Mouse (Mus musculus) limb, embryonic 11.5 days (tissue): ENCODE measurements around the gene Gm45785. TPM values are rescaled to one million over a fixed set of nuclear protein-coding genes. Genes with fewer than 3 reads are reported as not detected.

Source experiments
- ATAC-seq: fragments of 200-750 bp; cut with Nextera tagmentation; 2 replicates; pipeline ENCODE4 v1.8.0; 2017; ENCODE audit warnings: low read depth; ENCODE audit not compliant: insufficient number of reproducible peaks, low FRiP score, low TSS enrichment
- DNase-seq: peaks from one replicate; pipeline ENCODE4 v3.0.0-alpha.2; 2015; ENCODE audit warnings: low spot score
- H3K27ac ChIP-seq: fragments of 300-500 bp; sonication (generic); replicated peaks from 2 replicates; pipeline ENCODE4 v1.5.1; 2014; ENCODE audit warnings: low read depth, mild to moderate bottlenecking, low read length
- H3K27me3 ChIP-seq: fragments of 300-500 bp; sonication (generic); 2 replicates; pipeline ENCODE4 v1.6.1; 2014; ENCODE audit warnings: mild to moderate bottlenecking, low read length, mixed read lengths; ENCODE audit not compliant: control insufficient read depth, insufficient read depth
- H3K36me3 ChIP-seq: fragments of 300-500 bp; sonication (generic); 2 replicates; pipeline ENCODE4 v1.6.1; 2014; ENCODE audit warnings: mild to moderate bottlenecking, low read length, moderate library complexity, mixed read lengths; ENCODE audit not compliant: control insufficient read depth, insufficient read depth
- H3K4me1 ChIP-seq: fragments of 300-500 bp; sonication (generic); 2 replicates; pipeline ENCODE4 v1.6.1; 2014; ENCODE audit warnings: low read length, mixed read lengths; ENCODE audit not compliant: control insufficient read depth, insufficient read depth
- H3K4me2 ChIP-seq: fragments of 300-500 bp; sonication (generic); 2 replicates; pipeline ENCODE4 v1.6.1; 2014; ENCODE audit warnings: low read depth, mild to moderate bottlenecking, moderate library complexity; ENCODE audit not compliant: severe bottlenecking
- H3K4me3 ChIP-seq: fragments of 300-500 bp; sonication (generic); 2 replicates; pipeline ENCODE4 v1.5.1; 2014; ENCODE audit warnings: low read depth, low read length
- H3K9ac ChIP-seq: fragments of 300-500 bp; sonication (generic); 2 replicates; pipeline ENCODE4 v1.6.1; 2014; ENCODE audit warnings: mild to moderate bottlenecking, low read length
- H3K9me3 ChIP-seq: fragments of 300-500 bp; sonication (generic); 2 replicates; pipeline ENCODE4 v1.6.1; 2016; ENCODE audit warnings: low read length; ENCODE audit not compliant: control insufficient read depth
- WGBS: fragments of 180-500 bp; shearing (Covaris S2); extraction: QIAGEN DNeasy Blood & Tissue Kit; methylation state at CpG from one replicate; pipeline ENCODE4 v1.1.7; 2014; 5-methylcytosine and 5-hydroxymethylcytosine counted together
- polyA plus RNA-seq: library from polyadenylated mRNA; unstranded; fragments of >200 nt; fragmentation: Nextera tagmentation; extraction: Ambion mirVana; gene quantifications from 2 replicates; pipeline ENCODE4 v1.2.1, GENCODE M21; 2014

Gene Gm45785
- polyA plus RNA-seq, 1 experiment from 2014 or later = not detected

- no peak overlapping the region for H3K27ac ChIP-seq
- WGBS = 19% methylated on average over 1 of the region's 1 CpGs
- H3K27me3 ChIP-seq = no peaks in the 10 kb centered on the region
- no peak overlapping the region for H3K4me2 ChIP-seq
- no peak overlapping the region for H3K9ac ChIP-seq
- H3K4me3 ChIP-seq = no peak overlapping the region
- DNase-seq (peak; percentile 31), ATAC-seq (no peak)
- H3K9me3 ChIP-seq = no peaks in the 10 kb centered on the region
- H3K36me3 ChIP-seq = no peaks in the 10 kb centered on the region
- no peaks in the 10 kb centered on the region for H3K4me1 ChIP-seq
These were observed 50.4 kb downstream of the Gm45785 start for GRCm38 (mm10) chr7:140805704-140806103.

GRCm38 (mm10) chr7:140802629-140803028 lies 53.5 kb downstream of the Gm45785 start:
- Histone ChIP-seq H3K9ac (no peak overlapping the region), H3K4me1 (no peaks in the 10 kb centered on the region), H3K4me2 (no peak overlapping the region), H3K9me3 (no peaks in the 10 kb centered on the region), H3K36me3 (no peaks in the 10 kb centered on the region), H3K4me3 (no peak overlapping the region), H3K27me3 (no peaks in the 10 kb centered on the region), H3K27ac (no peak overlapping the region)
- DNase-seq (no peak), ATAC-seq (no peak)
- WGBS = 72% methylated on average over 6 of the region's 6 CpGs

GRCm38 (mm10) chr7:140798212-140798611 lies 57.9 kb downstream of the Gm45785 start:
- H3K27me3 ChIP-seq = no peaks in the 10 kb centered on the region
- H3K9me3 ChIP-seq = no peaks in the 10 kb centered on the region
- no peaks in the 10 kb centered on the region for H3K36me3 ChIP-seq
- H3K4me1 ChIP-seq = no peaks in the 10 kb centered on the region
- 84% methylated on average over 2 of the region's 2 CpGs for WGBS
- H3K4me2 ChIP-seq = no peak overlapping the region
- no peak overlapping the region for H3K4me3 ChIP-seq
- H3K9ac ChIP-seq = no peak overlapping the region
- ATAC-seq (no peak), DNase-seq (no peak)
- H3K27ac ChIP-seq = no peak overlapping the region

GRCm38 (mm10) chr7:140797619-140798018 lies 58.5 kb downstream of the Gm45785 start:
- WGBS = 88% methylated on average over 3 of the region's 3 CpGs

GRCm38 (mm10) chr7:140793541-140793940 lies 62.6 kb downstream of the Gm45785 start:
- Histone ChIP-seq H3K27ac (no peak overlapping the region), H3K4me3 (no peak overlapping the region), H3K9me3 (no peaks in the 10 kb centered on the region), H3K27me3 (no peaks in the 10 kb centered on the region), H3K36me3 (no peaks in the 10 kb centered on the region), H3K4me2 (no peak overlapping the region), H3K4me1 (no peaks in the 10 kb centered on the region), H3K9ac (no peak overlapping the region)
- ATAC-seq = no peak
- DNase-seq = no peak
- 72% methylated on average over 4 of the region's 4 CpGs for WGBS

More at GRCm38 (mm10) chr7:140797619-140798018, 58.5 kb downstream of the Gm45785 start:
- DNase-seq (no peak), ATAC-seq (no peak)
- H3K4me1 ChIP-seq = no peaks in the 10 kb centered on the region
- H3K4me3 ChIP-seq = no peak overlapping the region
- H3K4me2 ChIP-seq = no peak overlapping the region
- H3K27ac ChIP-seq = no peak overlapping the region
- H3K9ac ChIP-seq = no peak overlapping the region
- H3K9me3 ChIP-seq = no peaks in the 10 kb centered on the region
- no peaks in the 10 kb centered on the region for H3K36me3 ChIP-seq
- no peaks in the 10 kb centered on the region for H3K27me3 ChIP-seq

- WGBS = 88% methylated on average over 7 of the region's 7 CpGs
- no peak overlapping the region for H3K4me3 ChIP-seq
- no peak for DNase-seq
- no peaks in the 10 kb centered on the region for H3K4me1 ChIP-seq
- H3K27me3 ChIP-seq = no peaks in the 10 kb centered on the region
- H3K4me2 ChIP-seq = no peak overlapping the region
- no peak overlapping the region for H3K9ac ChIP-seq
- no peak for ATAC-seq
- no peak overlapping the region for H3K27ac ChIP-seq
- H3K9me3 ChIP-seq = no peaks in the 10 kb centered on the region
- no peaks in the 10 kb centered on the region for H3K36me3 ChIP-seq
These were observed 68.1 kb downstream of the Gm45785 start for GRCm38 (mm10) chr7:140788053-140788435.

- H3K4me2 ChIP-seq = no peak within 1 kb of the TSS
- no peak within 1 kb of the TSS for H3K27ac ChIP-seq
- H3K9me3 ChIP-seq = no peaks in the 10 kb centered on the region
- WGBS = 81% methylated on average over 33 of the region's 33 CpGs
- no peak within 1 kb of the TSS for H3K9ac ChIP-seq
- no peaks in the 10 kb centered on the region for H3K36me3 ChIP-seq
- H3K4me3 ChIP-seq = no peak within 1 kb of the TSS
- H3K27me3 ChIP-seq = no peaks in the 10 kb centered on the region
- DNase-seq = no peak
- ATAC-seq = no peak
- no peaks in the 10 kb centered on the region for H3K4me1 ChIP-seq
These were observed 68.6 kb downstream of the Gm45785 start, which contains the start of gene Syce1 for GRCm38 (mm10) chr7:140787406-140788052. TSS of gene Syce1 (minus strand) at chr7:140787852.

GRCm38 (mm10) chr7:140780548-140780947 lies 75.6 kb downstream of the Gm45785 start:
- no peaks in the 10 kb centered on the region for H3K36me3 ChIP-seq
- H3K4me1 ChIP-seq = no peaks in the 10 kb centered on the region
- no peaks in the 10 kb centered on the region for H3K9me3 ChIP-seq
- H3K27me3 ChIP-seq = no peaks in the 10 kb centered on the region
- H3K4me2 ChIP-seq = no peak overlapping the region
- H3K27ac ChIP-seq = no peak overlapping the region
- ATAC-seq (no peak; the same call in 1 of the 2 replicates), DNase-seq (no peak)
- 61% methylated on average over 4 of the region's 4 CpGs for WGBS
- no peak overlapping the region for H3K4me3 ChIP-seq
- no peak overlapping the region for H3K9ac ChIP-seq
